Mouse (Mus musculus) lung, adult 2 months (tissue): ENCODE measurements at regions not wholly inside any gene's neighbourhood (a gene's known extent, or its start where the extent isn't known, plus 50 kb on each side); places are given as distances from the start of the nearest gene placed in this dataset.
"Not testable (repeated sequence)": the region's sequence is repeated elsewhere in the genome, so short reads cannot be mapped to it uniquely, and the experiment has no call there.

Source experiments
- DNase-seq: peaks from one replicate; pipeline ENCODE4 v3.0.0; 2022
- H3K4me1 ChIP-seq: fragments of 200-500 bp; 2 replicates; pipeline ENCODE4 v1.6.1; 2011; ENCODE audit warnings: low read length; ENCODE audit not compliant: control insufficient read depth, insufficient read depth
- H3K4me3 ChIP-seq: fragments of 200-500 bp; replicated peaks from 2 replicates; pipeline ENCODE3; 2011; ENCODE audit warnings: low read depth, mild to moderate bottlenecking, control low read depth, low read length; ENCODE audit errors: extremely low read depth
- CTCF ChIP-seq: fragments of 200-500 bp; IDR thresholded peaks from 2 replicates; pipeline ENCODE4 v1.5.1; 2011; ENCODE audit warnings: mild to moderate bottlenecking, low read length, control low read depth; ENCODE audit not compliant: insufficient read depth
- POLR2A ChIP-seq: fragments of 200-500 bp; IDR thresholded peaks from 2 replicates; pipeline ENCODE4 v1.6.1; 2011; ENCODE audit warnings: low read depth, mild to moderate bottlenecking, control low read depth, low read length, borderline replicate concordance; ENCODE audit errors: extremely low read depth
- WGBS: fragments of 180-500 bp; shearing (Covaris S2); methylation state at CpG from one replicate; pipeline ENCODE4 v1.1.7; 2018; 5-methylcytosine and 5-hydroxymethylcytosine counted together

GRCm38 (mm10) chr10:96266100-96266735 lies 129.8 kb downstream of the Gm5426 start:
- DNase-seq: no peak
- Histone ChIP-seq H3K4me3 (no peak overlapping the region), H3K4me1 (peaks cover 4% of the 10 kb centered on the region; the same call in 1 of the 2 replicates)
- WGBS: 64% methylated on average over 9 of the region's 9 CpGs
- no peak for TF ChIP-seq POLR2A
- no peak for TF ChIP-seq CTCF

DNA sequence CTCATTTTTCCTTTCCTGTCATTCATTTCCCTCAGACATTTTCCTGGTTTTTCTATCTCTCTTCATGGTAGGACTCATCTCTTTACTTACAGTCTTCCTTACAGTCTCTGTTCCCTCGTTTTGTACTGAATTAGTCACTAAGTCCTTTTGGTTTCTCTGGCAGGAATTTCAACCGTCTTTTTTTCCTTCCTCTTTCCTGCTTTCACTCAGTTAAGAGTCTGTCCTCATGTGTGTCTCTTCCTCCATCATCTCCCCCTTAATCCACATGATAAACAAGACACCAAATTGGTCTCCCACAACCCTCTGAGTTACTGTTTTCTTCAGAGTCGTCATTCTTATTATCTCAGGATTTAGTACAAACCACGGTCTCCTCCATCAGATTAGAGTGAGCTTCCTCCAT lies 131.2 kb downstream of the Gm5426 start:
- WGBS: 61% methylated on average over 4 of the region's 4 CpGs
- Histone ChIP-seq H3K4me1 (peaks cover 4% of the 10 kb centered on the region; the same call in 1 of the 2 replicates), H3K4me3 (no peak overlapping the region)
- TF ChIP-seq CTCF (no peak), POLR2A (no peak)
- no peak for DNase-seq

GRCm38 (mm10) chr10:96273607-96274365 lies 137.4 kb downstream of the Gm5426 start:
- DNase-seq: no peak
- WGBS: 77% methylated on average over 7 of the region's 7 CpGs
- Histone ChIP-seq H3K4me3 (no peak overlapping the region), H3K4me1 (no peaks in the 10 kb centered on the region)
- no peak for TF ChIP-seq CTCF
- no peak for TF ChIP-seq POLR2A

DNA sequence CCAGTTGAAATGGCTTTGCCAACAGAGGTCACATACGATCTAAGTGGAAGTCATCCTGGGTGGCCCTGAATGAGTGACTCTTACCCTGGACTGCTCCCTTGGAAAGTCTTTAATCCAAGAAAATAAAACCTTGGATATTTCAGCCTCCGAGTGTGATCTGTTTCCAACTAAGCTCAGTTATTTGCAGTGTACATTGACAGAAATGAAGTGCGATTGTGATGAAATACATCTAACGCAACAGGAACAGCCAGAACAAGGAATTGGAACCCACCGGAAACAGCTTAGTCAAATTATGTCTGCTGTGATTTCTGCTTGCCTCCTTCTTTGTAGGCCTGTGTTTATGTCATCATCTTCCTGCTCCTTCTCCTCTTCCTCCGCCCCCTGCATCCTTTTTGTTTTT lies 143.7 kb downstream of the Gm5426 start:
- 0 out of 2 replicates have a peak, but pooled peaks cover 5% of the 10 kb centered on the region for H3K4me1 ChIP-seq
- TF ChIP-seq POLR2A (no peak), CTCF (no peak)
- H3K4me3 ChIP-seq: no peak overlapping the region
- DNase-seq: no peak
- 54% methylated on average over 6 of the region's 6 CpGs for WGBS

DNA sequence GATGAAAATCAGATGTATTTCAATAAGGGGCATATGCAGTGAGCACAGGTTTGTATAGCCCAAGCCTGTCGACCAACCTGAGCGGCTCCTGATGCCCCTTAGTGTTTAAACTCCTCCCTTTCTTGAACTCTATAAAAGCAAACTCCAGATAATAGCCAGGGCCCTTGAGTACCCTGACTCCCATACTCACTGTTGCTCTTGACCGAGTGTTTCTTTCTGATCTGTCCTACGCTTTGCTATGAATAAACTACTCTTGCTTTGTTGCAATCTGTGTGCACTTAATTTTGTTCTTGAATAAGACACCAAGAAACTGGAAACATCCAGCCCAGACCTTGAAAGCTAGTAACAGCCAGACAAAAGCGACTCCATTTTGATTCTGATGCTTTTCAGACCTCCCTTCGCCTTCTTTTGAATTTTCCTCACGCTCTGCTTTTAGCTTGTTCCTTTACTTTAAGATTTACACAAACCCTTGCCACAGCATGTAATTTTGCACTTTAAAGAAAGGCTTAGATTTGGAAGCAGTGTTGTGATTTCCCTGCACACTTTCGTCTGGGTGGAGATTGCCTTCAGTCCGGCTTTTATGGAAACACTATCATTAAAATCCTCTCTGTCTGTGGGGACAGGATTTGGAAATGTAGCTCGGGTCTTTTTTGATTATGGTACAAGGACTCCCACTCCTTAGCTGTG lies 149.1 kb downstream of the Gm5426 start:
- Histone ChIP-seq H3K4me1 (no peaks in the 10 kb centered on the region), H3K4me3 (no peak overlapping the region)
- WGBS: 85% methylated on average over 10 of the region's 10 CpGs
- TF ChIP-seq POLR2A (no peak), CTCF (no peak)
- DNase-seq: no peak

DNA sequence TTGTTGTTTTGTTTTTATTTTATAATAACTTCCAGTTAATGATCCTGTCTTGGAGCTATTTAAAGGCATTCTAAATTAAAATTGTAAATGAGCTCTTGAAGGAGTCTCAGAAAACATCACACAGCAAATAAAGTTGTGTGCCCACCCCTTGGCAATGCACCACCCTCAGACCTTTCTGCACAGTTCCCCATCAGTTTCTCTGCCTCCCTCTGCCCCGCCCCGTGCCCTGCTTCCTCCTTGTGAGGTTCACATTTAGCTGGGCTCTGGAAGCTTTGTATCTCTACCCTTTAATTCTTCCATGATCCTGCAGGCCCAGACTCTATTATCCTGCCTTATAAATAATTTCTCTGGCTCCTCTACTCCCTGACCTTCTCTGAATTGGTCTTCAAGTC lies 149.7 kb downstream of the Gm5426 start:
- DNase-seq: no peak
- Histone ChIP-seq H3K4me3 (no peak overlapping the region), H3K4me1 (no peaks in the 10 kb centered on the region)
- WGBS: 71% methylated on average over 2 of the region's 2 CpGs
- TF ChIP-seq CTCF (no peak), POLR2A (no peak)

GRCm38 (mm10) chr10:96289005-96289404 lies 152.6 kb downstream of the Gm5426 start:
- not testable (repeated sequence) for H3K4me1 ChIP-seq, DNase-seq, H3K4me3 ChIP-seq

DNA sequence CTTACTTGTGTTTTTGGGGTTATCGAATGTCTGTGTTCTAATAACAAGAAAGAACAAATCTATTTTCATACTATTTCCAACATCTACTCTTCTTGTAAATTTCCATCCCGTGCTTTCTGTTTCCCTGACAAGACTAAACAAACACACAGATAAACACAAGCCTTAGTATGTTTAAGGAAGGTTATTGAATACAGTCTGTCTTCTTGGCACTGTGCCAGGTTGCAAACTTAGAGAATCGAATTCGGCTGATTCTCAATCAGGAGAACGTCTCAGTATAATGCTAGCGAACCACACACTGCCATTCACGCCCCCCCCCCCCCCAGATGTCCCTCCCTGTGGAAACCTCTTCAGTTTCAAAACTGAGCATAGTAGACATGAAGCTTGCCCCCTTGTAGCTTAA lies 157.2 kb downstream of the Gm5426 start:
- DNase-seq: no peak
- 0 out of 2 replicates have a peak, but pooled peaks cover 3% of the 10 kb centered on the region for H3K4me1 ChIP-seq
- TF ChIP-seq CTCF (no peak), POLR2A (no peak)
- H3K4me3 ChIP-seq: no peak overlapping the region
- 44% methylated on average over 7 of the region's 7 CpGs for WGBS

- TF ChIP-seq CTCF: no peak
- no peak for TF ChIP-seq POLR2A
- WGBS: 40% methylated on average over 2 of the region's 2 CpGs
- DNase-seq: no peak
- Histone ChIP-seq H3K4me1 (0 out of 2 replicates have a peak, but pooled peaks cover 3% of the 10 kb centered on the region), H3K4me3 (no peak overlapping the region)
These were observed 158.3 kb downstream of the Gm5426 start for GRCm38 (mm10) chr10:96294666-96295065.

DNA sequence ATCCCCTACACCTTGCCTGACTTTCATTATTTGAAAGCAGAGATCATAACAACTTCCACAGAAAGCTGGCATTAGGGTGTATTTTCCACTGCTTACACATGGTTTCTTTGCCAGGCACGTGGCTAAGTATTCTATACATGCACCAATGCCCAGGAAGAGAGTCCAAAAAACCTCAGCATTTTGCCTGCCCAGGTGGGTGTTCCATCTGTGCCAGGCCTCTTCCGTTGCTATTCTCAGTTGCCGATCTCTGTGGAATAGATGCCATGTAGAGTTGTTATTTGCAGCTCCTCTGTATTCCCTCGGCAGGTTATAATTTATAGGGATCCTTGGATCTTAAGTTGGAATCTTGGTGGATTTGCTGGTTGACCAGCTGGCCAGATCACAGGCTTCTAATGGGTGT lies 161.3 kb downstream of the Gm5426 start:
- Histone ChIP-seq H3K4me3 (no peak overlapping the region), H3K4me1 (0 out of 2 replicates have a peak, but pooled peaks cover 3% of the 10 kb centered on the region)
- no peak for DNase-seq
- TF ChIP-seq CTCF: no peak
- no peak for TF ChIP-seq POLR2A
- WGBS: 92% methylated on average over 4 of the region's 4 CpGs
